ENCODE assay signal across 13 mouse cellular contexts in the genomic region with DNA sequence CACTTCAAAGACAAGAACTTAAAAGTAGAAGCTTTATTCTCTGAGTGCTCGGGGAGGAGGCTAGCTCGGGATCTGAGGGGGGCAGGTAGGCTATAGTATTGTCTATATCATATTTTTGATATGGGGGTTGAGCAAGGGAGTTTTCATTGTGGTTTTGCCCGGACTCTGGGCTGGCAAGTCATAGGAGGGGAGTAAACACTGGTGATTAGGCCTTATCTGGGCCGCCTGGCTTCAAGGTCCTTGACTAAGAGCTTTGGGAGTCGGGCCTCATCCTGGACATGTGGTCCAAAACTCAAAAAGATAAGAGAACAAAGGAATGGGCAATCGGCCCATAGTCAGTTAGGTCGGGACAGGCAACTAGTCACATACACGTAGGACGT. TPM values are rescaled to one million over a fixed set of nuclear protein-coding genes. Genes with fewer than 3 reads are reported as not detected.
A peak's percentile ranks its signal among the peaks of the same experiment; 100 is the strongest.
DNase-seq lines count a peak whose midpoint lies in the region; ATAC-seq and TF ChIP-seq lines count a peak whose summit lies in the region.
"Had no signal": no experiment of that assay in that cellular context is flagged by ENCODE, and none has a peak within 500 bp of the region (broad histone marks: within the 10 kb centered on the region; RNA-seq: fewer than 3 reads in every experiment).

No protein-coding gene starts in this region.

- 0 out of 2 replicates have a peak, but pooled peaks cover 3% of the 10 kb centered on the region for H3K9me3 ChIP-seq in heart, embryonic 13.5 days
- H3K9me3 ChIP-seq in stomach, postnatal 0 days (ENCODE audit: control insufficient read depth, low read length) = no peaks in the 10 kb centered on the region
- H3K9me3 ChIP-seq: forebrain, embryonic 13.5 days had no signal

- 18% methylated on average over 9 of the region's 9 CpGs for WGBS in heart, embryonic 13.5 days
- 25% methylated on average over 9 of the region's 9 CpGs for WGBS in heart, adult 2 months
- 50% methylated on average over 9 of the region's 9 CpGs for WGBS in stomach, postnatal 0 days

- ATAC-seq in heart, embryonic 13.5 days (ENCODE audit: extremely low read depth, insufficient number of reproducible peaks, low FRiP score, low TSS enrichment) = peak; percentile 27; the same call in 1 of the 2 replicates
- ATAC-seq in stomach, postnatal 0 days (ENCODE audit: low FRiP score, low TSS enrichment) = peak; percentile 38; the same call in 1 of the 2 replicates
- no peak for ATAC-seq in activated CD4-positive, CD25-positive, alpha-beta regulatory T cell, adult 4 months
- ATAC-seq: forebrain, embryonic 13.5 days had no signal

- peaks cover 35% of the 10 kb centered on the region for H3K36me3 ChIP-seq in heart, embryonic 13.5 days
- H3K36me3 ChIP-seq in heart, adult 2 months (ENCODE audit: control insufficient read depth, insufficient read depth, low read length) = no peaks in the 10 kb centered on the region
- H3K36me3 ChIP-seq in stomach, postnatal 0 days (ENCODE audit: control insufficient read depth, insufficient read depth, low read length) = 0 out of 2 replicates have a peak, but pooled peaks cover 2% of the 10 kb centered on the region
- H3K36me3 ChIP-seq: midbrain, embryonic 12.5 days had no signal

- H3K9ac ChIP-seq in heart, embryonic 13.5 days = peak overlapping the region; percentile 1; the same call in 1 of the 2 replicates
- no peak overlapping the region for H3K9ac ChIP-seq in heart, adult 2 months (ENCODE audit: low read depth, low read length)
- H3K9ac ChIP-seq in stomach, postnatal 0 days (ENCODE audit: low read length) = no peak overlapping the region
- H3K9ac ChIP-seq: forebrain, embryonic 13.5 days; midbrain, embryonic 12.5 days had no signal

- DNase-seq in heart, adult 2 months = no peak
- peak; percentile 59 for DNase-seq in adrenal gland, postnatal 10 days
- peak; percentile 81 for DNase-seq in liver
- DNase-seq in stomach, postnatal 0 days (ENCODE audit: low spot score) = peak; percentile 55
- no peak for DNase-seq in right cerebral cortex, postnatal 14 days
- DNase-seq in left cerebral cortex, postnatal 36 days (ENCODE audit: low spot score in 2 of 2) = no peak
- DNase-seq: gastrocnemius, postnatal 36 days; lung, adult 18-20 months; right cerebral cortex, postnatal 4 days had no signal

- TF ChIP-seq POLR2A in heart, adult 2 months (IDR thresholded peaks at IDR 0.05; ENCODE audit: insufficient read depth, low read depth, low read length) = no peak

- peaks cover 62% of the 10 kb centered on the region for H3K4me1 ChIP-seq in heart, embryonic 13.5 days
- H3K4me1 ChIP-seq in heart, adult 2 months (ENCODE audit: control insufficient read depth, insufficient read depth, low read length) = no peaks in the 10 kb centered on the region; the same call in 1 of the 2 replicates
- no peaks in the 10 kb centered on the region for H3K4me1 ChIP-seq in stomach, postnatal 0 days (replicated peaks; ENCODE audit: control insufficient read depth, insufficient read depth)

- intact Hi-C loops in heart, adult 2 months (cut with DNase I) = no loop called here
- intact Hi-C loops in left cerebral cortex, postnatal 36 days (cut with DNase I) = no loop called here

- no peaks in the 10 kb centered on the region for H3K27me3 ChIP-seq in heart, embryonic 13.5 days (replicated peaks)
- no peaks in the 10 kb centered on the region for H3K27me3 ChIP-seq in heart, adult 2 months (ENCODE audit: control insufficient read depth, insufficient read depth, low read length)
- no peaks in the 10 kb centered on the region for H3K27me3 ChIP-seq in stomach, postnatal 0 days (ENCODE audit: control insufficient read depth, insufficient read depth, low read length)
- H3K27me3 ChIP-seq: forebrain, embryonic 13.5 days; midbrain, embryonic 12.5 days had no signal

- H3K27ac ChIP-seq in heart, embryonic 13.5 days (replicated peaks) = peak overlapping the region; percentile 60
- no peak overlapping the region for H3K27ac ChIP-seq in heart, adult 2 months
- H3K27ac ChIP-seq in stomach, postnatal 0 days (replicated peaks) = no peak overlapping the region
- H3K27ac ChIP-seq: forebrain, embryonic 13.5 days; midbrain, embryonic 12.5 days had no signal

- no peak for TF ChIP-seq CTCF in heart, adult 2 months (IDR thresholded peaks at IDR 0.05)
- TF ChIP-seq CTCF in stomach, postnatal 0 days (IDR thresholded peaks at IDR 0.05; ENCODE audit: low read depth) = no peak

- no peak for TF ChIP-seq EP300 in heart, adult 2 months (IDR thresholded peaks at IDR 0.05; ENCODE audit: insufficient read depth, low read depth, low read length)
- TF ChIP-seq EP300 in stomach, postnatal 0 days (optimal IDR thresholded peaks at IDR 0.05) = peak; percentile 53

- no peak overlapping the region for H3K4me3 ChIP-seq in heart, embryonic 13.5 days
- H3K4me3 ChIP-seq in heart, adult 2 months = no peak overlapping the region
- no peak overlapping the region for H3K4me3 ChIP-seq in stomach, postnatal 0 days (ENCODE audit: low read depth, low read length)
- H3K4me3 ChIP-seq: forebrain, embryonic 13.5 days; midbrain, embryonic 12.5 days had no signal

- no peaks in the 10 kb centered on the region for H3K79me2 ChIP-seq in heart, adult 2 months (replicated peaks; ENCODE audit: control insufficient read depth, insufficient read depth, low read length)

- peak overlapping the region; percentile 26 for H3K4me2 ChIP-seq in heart, embryonic 13.5 days
- no peak overlapping the region for H3K4me2 ChIP-seq in stomach, postnatal 0 days (replicated peaks; ENCODE audit: low read depth)
- H3K4me2 ChIP-seq: forebrain, embryonic 13.5 days; midbrain, embryonic 12.5 days had no signal

RNA-seq across cellular contexts. Expression of a gene that starts 8.1 kb away (rescaled TPM):
- 1,696 and 1,855 TPM in 2 replicates for polyA plus RNA-seq in heart, embryonic 13.5 days (2015; fragmentation: Nextera tagmentation; extraction: Ambion mirVana)
- 100 to 1,000 TPM in 1 of 2 experiments, 10 to 100 TPM in 1; 86.6 to 107 TPM for total RNA-seq in heart, adult 2 months (2021)
- 176 and 204 TPM in 2 replicates for polyA plus RNA-seq in heart, adult 2 months (2012; rRNA removed)
- total RNA-seq in adrenal gland, postnatal 10 days (2021) = 10 to 100 TPM; 67.9 to 90.2 TPM
- polyA plus RNA-seq in stomach, postnatal 0 days (2015; fragmentation: Nextera tagmentation; extraction: Ambion mirVana) = 2,268 and 2,333 TPM in 2 replicates
- polyA plus RNA-seq in activated CD4-positive, CD25-positive, alpha-beta regulatory T cell, adult 4 months (2017; shearing (Covaris generic)) = not detected
- total RNA-seq in left cerebral cortex, postnatal 36 days (2021) = 10 to 100 TPM; 16.6 to 16.9 TPM

RNA-seq across cellular contexts. Expression of a gene that starts 56.5 kb away (rescaled TPM):
- 35.5 and 35.9 TPM in 2 replicates for polyA plus RNA-seq in heart, embryonic 13.5 days (2015; fragmentation: Nextera tagmentation; extraction: Ambion mirVana)
- under 1 TPM; 0.63 to 0.66 TPM for total RNA-seq in heart, adult 2 months (2021)
- polyA plus RNA-seq in heart, adult 2 months (2012; rRNA removed) = 0.76 and 1.2 TPM in 2 replicates
- total RNA-seq in adrenal gland, postnatal 10 days (2021) = 1 to 10 TPM; 8.1 to 9.7 TPM
- polyA plus RNA-seq in stomach, postnatal 0 days (2015; fragmentation: Nextera tagmentation; extraction: Ambion mirVana) = 11.9 and 13.3 TPM in 2 replicates
- polyA plus RNA-seq in activated CD4-positive, CD25-positive, alpha-beta regulatory T cell, adult 4 months (2017; shearing (Covaris generic)) = 1 to 10 TPM; 5.2 to 8.5 TPM
- under 1 TPM; 0.61 to 0.76 TPM for total RNA-seq in left cerebral cortex, postnatal 36 days (2021)

Comparison
In these comparisons a context has a peak if more than half of its experiments do, and no peak if none do; other contexts are left out.
1. DNase-seq: peak in adrenal gland, postnatal 10 days (single experiment), liver (single experiment) and stomach, postnatal 0 days (single experiment); none in heart, adult 2 months (0 of 2), right cerebral cortex, postnatal 14 days (single experiment) and left cerebral cortex, postnatal 36 days (0 of 2).
2. RNA of a gene that starts 8.1 kb away (polyA plus RNA-seq): 2,268 to 2,333 TPM in stomach, postnatal 0 days, 1,696 to 1,855 TPM in heart, embryonic 13.5 days and 176 to 204 TPM in heart, adult 2 months; not detected in activated CD4-positive, CD25-positive, alpha-beta regulatory T cell, adult 4 months; every median in the first group is over 100 times any median in the second.